Mouse (Mus musculus) left cerebral cortex, postnatal 25 days (tissue): ENCODE data around the gene Dgkz. TPM values are rescaled to one million over a fixed set of nuclear protein-coding genes. Genes with fewer than 3 reads are reported as not detected.
A peak's percentile ranks its signal among the peaks of the same experiment; 100 is the strongest.

Experiments
- DNase-seq, 2 experiments: peaks; one replicate each; pipeline ENCODE4 v3.0.0; 2022; ENCODE audit warnings: low spot score in 2 of 2, mixed read lengths in 1 of 2
- intact Hi-C: fragments of 180-260 bp; cut with DNase I; formaldehyde crosslinking; loops from one replicate; pipeline ENCODE4 v1.15.1; 2025
- total RNA-seq, 2 experiments: library from RNA; stranded (reverse); gene quantifications; 2 replicates each; pipeline ENCODE4 v1.2.3; 2021

Dgkz gene
- total RNA-seq, 2 experiments from 2014 or later: 556 to 558 TPM

GRCm38 (mm10) chr2:91928534-91929350, 46.9 kb downstream of the Dgkz start:
- peak; percentile 20 to 60 for DNase-seq
- intact Hi-C loops: loop anchor here (5.0 kb wide), 1 partner anchor 34 kb away; no protein-coding TSS in a partner anchor

- peak; percentile 80 to 86 for DNase-seq
- intact Hi-C loops: loop anchor here (5.0 kb wide), 1 partner anchor 34 kb away; no protein-coding TSS in a partner anchor
Observed at GRCm38 (mm10) chr2:91927826-91928533, 47.7 kb downstream of the Dgkz start.

- no peak for DNase-seq
- intact Hi-C loops: loop anchor here (5.0 kb wide), 1 partner anchor 35 kb away; no protein-coding TSS in a partner anchor
Observed at GRCm38 (mm10) chr2:91926949-91927348, 48.7 kb downstream of the Dgkz start, which contains the start of gene Chrm4. Gene Chrm4, plus strand, starts transcription at chr2:91927249.

GRCm38 (mm10) chr2:91925442-91925841, 50.2 kb downstream of the Dgkz start:
- DNase-seq: peak in 1 of 2 experiments; percentile 93

GRCm38 (mm10) chr2:91924726-91925125, 50.9 kb downstream of the Dgkz start:
- intact Hi-C loops: loop anchor here (1.0 to 5.0 kb wide), 2 partner anchors 38 to 145 kb away; no protein-coding TSS in a partner anchor

More at GRCm38 (mm10) chr2:91925442-91925841, 50.2 kb downstream of the Dgkz start:
- intact Hi-C loops: loop anchor here (5.0 kb wide), 1 partner anchor 37 kb away; no protein-coding TSS in a partner anchor

GRCm38 (mm10) chr2:91923415-91924337, 52.0 kb downstream of the Dgkz start:
- intact Hi-C loops: loop anchor here (1.0 to 2.0 kb wide), 2 partner anchors 144 to 213 kb away; partner anchors contain the start of genes Atg13 and Harbi1
- DNase-seq: peak in 1 of 2 experiments; percentile 83

More at GRCm38 (mm10) chr2:91924726-91925125, 50.9 kb downstream of the Dgkz start:
- peak in 1 of 2 experiments; percentile 6 for DNase-seq

GRCm38 (mm10) chr2:91922586-91923414, 52.9 kb downstream of the Dgkz start:
- intact Hi-C loops: loop anchor here (2.0 kb wide), 1 partner anchor 212 kb away; the partner anchor contains the start of genes Atg13 and Harbi1

GRCm38 (mm10) chr2:91921790-91922570, 53.7 kb downstream of the Dgkz start:
- peak; percentile 87 to 88 for DNase-seq
- intact Hi-C loops: loop anchor here (2.0 kb wide), 1 partner anchor 211 kb away; the partner anchor contains the start of genes Atg13 and Harbi1

More at GRCm38 (mm10) chr2:91922586-91923414, 52.9 kb downstream of the Dgkz start:
- no peak for DNase-seq

- intact Hi-C loops: no loop called here
- DNase-seq: no peak
Observed at GRCm38 (mm10) chr2:91921181-91921789, 54.4 kb downstream of the Dgkz start.

GRCm38 (mm10) chr2:91920130-91920529, 55.5 kb downstream of the Dgkz start:
- intact Hi-C loops: no loop called here
- DNase-seq: no peak

GRCm38 (mm10) chr2:91917096-91917495, 58.6 kb downstream of the Dgkz start:
- no peak for DNase-seq
- intact Hi-C loops: no loop called here

- DNase-seq: no peak
- intact Hi-C loops: no loop called here
Observed at GRCm38 (mm10) chr2:91916346-91916977, 59.2 kb downstream of the Dgkz start.

GRCm38 (mm10) chr2:91913328-91914110, 62.1 kb downstream of the Dgkz start:
- DNase-seq: no peak
- intact Hi-C loops: no loop called here

- no peak for DNase-seq
- intact Hi-C loops: no loop called here
Observed at GRCm38 (mm10) chr2:91912616-91913015, 63.0 kb downstream of the Dgkz start.

- intact Hi-C loops: no loop called here
- no peak for DNase-seq
Observed at GRCm38 (mm10) chr2:91906141-91906540, 69.5 kb downstream of the Dgkz start.
